Mouse (Mus musculus): Measurements from ENCODE around the gene Erg28.

Erg28 gene

GRCm38 (mm10) chr12:85813599-85813998 is 10.8 kb downstream of the Erg28 start:
- DNase-seq (ENCODE audit: low spot score): no peak

GRCm38 (mm10) chr12:85811676-85812075 is 12.7 kb downstream of the Erg28 start:
- no peak for DNase-seq (ENCODE audit: low spot score)

- no peak for DNase-seq (ENCODE audit: low spot score)
These were observed 13.4 kb downstream of the Erg28 start for GRCm38 (mm10) chr12:85810959-85811358.

GRCm38 (mm10) chr12:85809726-85810125 is 14.6 kb downstream of the Erg28 start:
- no peak for DNase-seq (ENCODE audit: low spot score)

- DNase-seq (ENCODE audit: low spot score): no peak
These were observed 24.3 kb downstream of the Erg28 start for GRCm38 (mm10) chr12:85800031-85800430.

GRCm38 (mm10) chr12:85795551-85795950 is 28.8 kb downstream of the Erg28 start:
- no peak for DNase-seq (ENCODE audit: low spot score)

- no peak for DNase-seq (ENCODE audit: low spot score)
These were observed 30.3 kb downstream of the Erg28 start for GRCm38 (mm10) chr12:85794094-85794493.

GRCm38 (mm10) chr12:85792821-85793346 is 31.5 kb downstream of the Erg28 start:
- peak; percentile 23 for DNase-seq (ENCODE audit: low spot score)

GRCm38 (mm10) chr12:85792158-85792557 is 32.2 kb downstream of the Erg28 start:
- DNase-seq (ENCODE audit: low spot score): no peak

- DNase-seq (ENCODE audit: low spot score): no peak
These were observed 39.2 kb downstream of the Erg28 start for GRCm38 (mm10) chr12:85784916-85785815.

GRCm38 (mm10) chr12:85781606-85782005 is 42.7 kb downstream of the Erg28 start:
- no peak for DNase-seq (ENCODE audit: low spot score)

GRCm38 (mm10) chr12:85779707-85780106 is 44.6 kb downstream of the Erg28 start:
- no peak for DNase-seq (ENCODE audit: low spot score)

- DNase-seq (ENCODE audit: low spot score): no peak
These were observed 45.4 kb downstream of the Erg28 start for GRCm38 (mm10) chr12:85778962-85779361.

- no peak for DNase-seq (ENCODE audit: low spot score)
These were observed 53.0 kb downstream of the Erg28 start for GRCm38 (mm10) chr12:85771356-85771755.

- DNase-seq (ENCODE audit: low spot score): no peak
These were observed 56.6 kb downstream of the Erg28 start for GRCm38 (mm10) chr12:85767750-85768149.

GRCm38 (mm10) chr12:85766287-85766686 is 58.1 kb downstream of the Erg28 start:
- DNase-seq (ENCODE audit: low spot score): no peak

All from embryo, embryonic 10 days (tissue).